Mouse (Mus musculus) heart, postnatal 4 days (tissue): Measurements from ENCODE around the gene Lcn10. TPM values are rescaled to one million over a fixed set of nuclear protein-coding genes. Genes with fewer than 3 reads are reported as not detected.
A peak's percentile ranks its signal among the peaks of the same experiment; 100 is the strongest.
"Not testable (repeated sequence)": the region's sequence is repeated elsewhere in the genome, so short reads cannot be mapped to it uniquely, and the experiment has no call there.

Experiments used
- DNase-seq: peaks from one replicate; pipeline ENCODE4 v3.0.0; 2021
- total RNA-seq, 2 experiments: library from RNA; stranded (reverse); gene quantifications; 2 replicates each; pipeline ENCODE4 v1.2.3; 2021

Gene Lcn10
- total RNA-seq: not detected

GRCm38 (mm10) chr2:25682426-25682825 lies at the start of gene Lcn10:
Gene Lcn10, plus strand, starts transcription at chr2:25682726.
- no peak for DNase-seq

- no peak for DNase-seq
Observed at GRCm38 (mm10) chr2:25633616-25634015, 48.9 kb upstream of the Lcn10 start.

GRCm38 (mm10) chr2:25634046-25634445 lies 48.5 kb upstream of the Lcn10 start:
- DNase-seq: no peak

GRCm38 (mm10) chr2:25639890-25640289 lies 42.6 kb upstream of the Lcn10 start:
- DNase-seq: peak; percentile 68

- no peak for DNase-seq
Observed at GRCm38 (mm10) chr2:25652902-25653301, 29.6 kb upstream of the Lcn10 start, which contains the start of gene Lcn8. Gene Lcn8, plus strand, starts transcription at chr2:25653120.

- DNase-seq: no peak
Observed at GRCm38 (mm10) chr2:25654502-25654901, 28.0 kb upstream of the Lcn10 start.

- DNase-seq: peak; percentile 29
Observed at GRCm38 (mm10) chr2:25656691-25657090, 25.8 kb upstream of the Lcn10 start.

GRCm38 (mm10) chr2:25657246-25657645 lies 25.3 kb upstream of the Lcn10 start:
- DNase-seq: peak; percentile 25

- no peak for DNase-seq
Observed at GRCm38 (mm10) chr2:25657652-25658051, 24.9 kb upstream of the Lcn10 start, which contains the start of gene Lcn5. Gene Lcn5, plus strand, starts transcription at chr2:25657952.

GRCm38 (mm10) chr2:25660279-25660678 lies 22.2 kb upstream of the Lcn10 start:
- no peak for DNase-seq

- no peak for DNase-seq
Observed at GRCm38 (mm10) chr2:25661245-25661970, 21.1 kb upstream of the Lcn10 start.

GRCm38 (mm10) chr2:25663511-25663910 lies 19.0 kb upstream of the Lcn10 start:
- peak; percentile 70 for DNase-seq

GRCm38 (mm10) chr2:25664125-25664524 lies 18.4 kb upstream of the Lcn10 start:
- DNase-seq: no peak

GRCm38 (mm10) chr2:25666516-25666915 lies 16.0 kb upstream of the Lcn10 start:
- no peak for DNase-seq

GRCm38 (mm10) chr2:25676486-25676885 lies 6.0 kb upstream of the Lcn10 start, which contains the start of gene Lcn6:
Gene Lcn6, plus strand, starts transcription at chr2:25676786.
- DNase-seq: no peak

- no peak for DNase-seq
Observed at GRCm38 (mm10) chr2:25679559-25679958, 3.0 kb upstream of the Lcn10 start.

- DNase-seq: no peak
Observed at GRCm38 (mm10) chr2:25686941-25687340, 4.4 kb downstream of the Lcn10 start.

GRCm38 (mm10) chr2:25694605-25695004 lies 12.1 kb downstream of the Lcn10 start:
- peak; percentile 79 for DNase-seq

- no peak for DNase-seq
Observed at GRCm38 (mm10) chr2:25696951-25697350, 14.4 kb downstream of the Lcn10 start.

GRCm38 (mm10) chr2:25698696-25699095 lies 16.2 kb downstream of the Lcn10 start:
- no peak for DNase-seq

- DNase-seq: not testable (repeated sequence)
Observed at GRCm38 (mm10) chr2:25699743-25700142, 17.2 kb downstream of the Lcn10 start, which contains the start of gene Obp2a. Gene Obp2a, plus strand, starts transcription at chr2:25700043.

GRCm38 (mm10) chr2:25701001-25701400 lies 18.5 kb downstream of the Lcn10 start:
- DNase-seq: no peak

GRCm38 (mm10) chr2:25703706-25704105 lies 21.2 kb downstream of the Lcn10 start:
- DNase-seq: no peak
